Mouse (Mus musculus): ENCODE data around the gene Bcl9.

GRCm38 (mm10) chr3:97223261-97223660, 74.5 kb downstream of the Bcl9 start:
- TF ChIP-seq CTCF (IDR thresholded peaks at IDR 0.05; ENCODE audit: control insufficient read depth, insufficient read depth, low read length): no peak
- no peak for TF ChIP-seq POLR2A (IDR thresholded peaks at IDR 0.05; ENCODE audit: borderline replicate concordance, control insufficient read depth, low read depth, low read length)

Measured in bone marrow, adult 2 months (tissue).